Mouse (Mus musculus): ENCODE data around the gene Phactr3.
"Not testable (repeated sequence)": the region's sequence is repeated elsewhere in the genome, so short reads cannot be mapped to it uniquely, and the experiment has no call there.

Gene Phactr3

GRCm38 (mm10) chr2:178118801-178119560 lies at the start of gene Phactr3:
Phactr3 (plus strand) TSS chr2:178118975.
- DNase-seq (ENCODE audit: low spot score in 2 of 2), result no peak

GRCm38 (mm10) chr2:178078166-178078717 lies 40.5 kb upstream of the Phactr3 start, which contains the start of gene Zfp931:
Zfp931 (minus strand) TSS chr2:178078476.
- not testable (repeated sequence) for DNase-seq (ENCODE audit: low spot score in 2 of 2)

DNA sequence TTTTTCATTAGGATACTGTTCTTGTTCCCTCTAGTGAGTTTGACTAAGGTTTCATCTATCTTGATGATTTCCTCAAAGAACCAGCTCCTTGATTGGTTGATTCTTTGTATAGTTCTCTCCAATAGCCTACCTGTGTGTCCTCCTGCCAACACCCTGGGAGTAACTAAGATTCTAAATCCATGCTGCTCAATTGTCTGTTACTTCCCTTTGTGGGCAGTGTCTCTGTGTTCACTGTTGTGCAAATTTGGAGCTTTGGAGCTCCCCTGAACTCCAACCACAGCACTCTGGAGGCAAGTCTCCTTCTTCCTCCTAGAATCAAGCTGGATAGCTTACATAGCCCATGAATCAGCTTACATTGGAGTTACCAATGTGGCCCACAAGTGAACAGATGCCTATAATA lies 29.2 kb upstream of the Phactr3 start:
- no peak for DNase-seq (ENCODE audit: low spot score in 2 of 2)

DNA sequence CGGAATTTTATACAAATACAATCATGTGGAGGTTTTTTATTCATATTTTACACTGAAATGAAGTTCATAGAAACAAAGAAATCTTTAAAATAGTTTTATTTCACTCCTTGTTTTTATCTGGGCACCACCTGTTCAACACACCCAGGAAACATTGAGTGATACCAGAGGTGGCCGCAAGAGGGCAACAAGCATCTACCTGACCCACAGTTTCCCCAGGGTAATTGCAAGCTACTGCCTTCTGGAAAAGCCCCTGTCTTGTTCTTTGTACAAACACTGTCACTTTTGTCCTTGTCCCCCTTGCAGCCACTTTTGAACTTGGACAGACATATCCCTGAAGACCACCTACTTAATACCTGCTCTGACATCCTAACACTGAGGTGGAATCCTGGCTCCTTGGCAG lies 20.8 kb upstream of the Phactr3 start:
- DNase-seq (ENCODE audit: low spot score in 2 of 2), result peak in 1 of 2 experiments; percentile 58

DNA sequence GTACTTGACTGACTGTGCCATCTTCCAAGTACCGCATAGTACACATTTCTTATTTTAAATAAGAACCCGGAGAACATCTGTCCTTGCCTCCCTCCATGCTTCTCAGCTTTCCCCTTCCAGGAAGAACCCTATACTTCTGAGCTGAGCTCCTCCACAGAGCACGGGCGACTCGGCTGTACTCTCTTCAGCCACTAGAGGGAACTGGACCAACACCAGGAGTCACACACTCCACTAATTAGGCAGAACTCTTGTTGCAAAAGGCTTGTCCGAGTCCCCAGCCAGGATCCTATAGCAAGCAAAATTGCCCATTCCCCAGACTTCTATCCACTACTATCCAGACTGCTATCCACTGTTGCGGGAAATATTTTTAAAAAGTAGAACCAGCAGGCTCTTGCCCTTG lies 16.8 kb upstream of the Phactr3 start:
- peak in 1 of 2 experiments; percentile 29 for DNase-seq (ENCODE audit: low spot score in 2 of 2)

- peak in 1 of 2 experiments; percentile 33 for DNase-seq (ENCODE audit: low spot score in 2 of 2)
Observed at GRCm38 (mm10) chr2:178117946-178118345, 829 bp upstream of the Phactr3 start.

DNA sequence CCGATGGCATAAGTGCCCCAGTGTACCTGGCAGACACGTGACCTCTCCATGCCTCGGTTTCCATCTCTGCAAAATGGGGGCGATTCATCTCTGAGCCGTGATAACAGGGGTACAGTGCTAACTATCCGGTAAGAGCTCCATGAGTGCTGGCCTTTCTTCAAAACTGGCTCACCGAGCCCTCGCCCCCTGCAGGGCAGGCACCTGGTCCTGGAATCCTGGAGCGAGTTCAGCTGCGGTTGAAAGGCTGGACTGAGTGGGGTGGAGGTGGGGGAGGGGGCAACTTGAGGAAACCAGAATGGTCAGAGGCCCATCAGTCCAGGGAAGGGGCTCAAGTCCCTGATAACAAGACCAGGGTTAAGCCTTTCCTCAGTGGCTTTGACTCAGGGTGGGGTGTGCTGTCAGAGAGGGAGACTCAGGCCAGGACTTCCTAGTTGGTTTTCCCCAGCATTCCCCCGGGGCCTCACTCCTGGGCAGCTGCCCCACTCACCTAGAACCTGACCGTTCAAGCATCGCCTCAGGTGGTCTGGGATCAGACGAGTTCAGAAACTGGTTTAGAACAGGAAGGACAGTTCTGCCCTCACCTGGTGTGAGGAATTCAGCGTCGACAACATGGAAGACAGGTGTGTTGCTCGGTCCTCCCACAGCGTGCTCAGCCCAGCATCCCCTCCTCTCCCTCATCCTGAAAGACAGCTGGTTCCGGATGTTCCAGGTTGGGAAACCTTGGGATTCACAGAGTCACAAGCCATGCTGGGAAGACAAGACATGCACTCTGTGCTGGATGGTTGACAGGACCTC lies 983 bp downstream of the Phactr3 start:
- no peak for DNase-seq (ENCODE audit: low spot score in 2 of 2)

GRCm38 (mm10) chr2:178120356-178120645 lies 1.5 kb downstream of the Phactr3 start:
- DNase-seq (ENCODE audit: low spot score in 2 of 2), result no peak

DNA sequence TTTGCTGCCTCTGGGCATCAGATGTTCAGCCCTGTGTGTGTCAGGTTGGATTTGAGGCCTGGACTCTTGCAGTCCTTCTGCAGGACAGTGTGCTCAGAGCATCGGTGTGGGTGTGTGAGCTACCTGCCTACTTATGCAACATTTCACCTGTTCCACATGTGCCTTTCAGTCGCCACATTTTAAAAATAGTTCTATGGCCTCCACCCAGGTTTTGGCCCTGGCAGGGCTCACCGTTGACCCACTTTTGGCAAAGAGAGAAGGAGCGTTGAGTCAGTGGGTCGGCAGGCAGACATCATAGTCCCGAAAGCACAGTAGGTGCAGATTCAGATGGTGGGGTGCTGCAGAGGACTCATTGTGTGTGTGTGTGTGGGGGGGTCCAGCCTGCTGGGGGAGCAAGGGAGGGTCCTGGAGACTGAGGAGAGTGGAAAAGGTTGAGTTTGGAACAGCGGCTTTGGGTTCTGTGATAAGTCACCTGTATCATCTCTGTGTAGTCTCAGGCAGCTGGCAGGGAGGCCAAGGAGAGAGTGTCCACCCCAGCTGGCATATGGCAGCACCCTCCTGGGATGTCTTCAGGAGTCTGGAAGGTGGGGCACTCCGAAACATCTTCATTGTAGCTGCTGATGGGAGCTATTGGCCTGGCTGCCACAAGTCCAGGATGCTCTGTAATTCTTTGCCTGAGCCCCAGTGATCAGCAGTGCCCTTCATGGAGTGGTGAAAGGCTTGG lies 2.0 kb downstream of the Phactr3 start:
- no peak for DNase-seq (ENCODE audit: low spot score in 2 of 2)

DNA sequence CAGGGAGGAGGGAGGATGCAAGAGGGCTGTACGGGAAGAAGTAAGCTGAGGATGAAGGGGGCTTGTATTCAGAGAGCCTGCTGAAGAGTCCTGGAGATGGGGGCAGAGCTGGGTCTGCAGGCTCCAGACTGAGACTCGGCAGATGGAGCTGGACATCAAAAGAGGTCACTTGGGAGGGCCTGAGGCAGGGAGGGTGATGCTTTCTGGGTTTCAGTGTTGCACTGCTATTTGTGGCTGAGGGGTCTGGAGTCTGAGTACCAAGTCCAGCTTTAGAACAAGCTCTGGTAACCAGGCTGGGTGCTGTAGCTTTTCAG lies 2.6 kb downstream of the Phactr3 start:
- DNase-seq (ENCODE audit: low spot score in 2 of 2), result no peak

DNA sequence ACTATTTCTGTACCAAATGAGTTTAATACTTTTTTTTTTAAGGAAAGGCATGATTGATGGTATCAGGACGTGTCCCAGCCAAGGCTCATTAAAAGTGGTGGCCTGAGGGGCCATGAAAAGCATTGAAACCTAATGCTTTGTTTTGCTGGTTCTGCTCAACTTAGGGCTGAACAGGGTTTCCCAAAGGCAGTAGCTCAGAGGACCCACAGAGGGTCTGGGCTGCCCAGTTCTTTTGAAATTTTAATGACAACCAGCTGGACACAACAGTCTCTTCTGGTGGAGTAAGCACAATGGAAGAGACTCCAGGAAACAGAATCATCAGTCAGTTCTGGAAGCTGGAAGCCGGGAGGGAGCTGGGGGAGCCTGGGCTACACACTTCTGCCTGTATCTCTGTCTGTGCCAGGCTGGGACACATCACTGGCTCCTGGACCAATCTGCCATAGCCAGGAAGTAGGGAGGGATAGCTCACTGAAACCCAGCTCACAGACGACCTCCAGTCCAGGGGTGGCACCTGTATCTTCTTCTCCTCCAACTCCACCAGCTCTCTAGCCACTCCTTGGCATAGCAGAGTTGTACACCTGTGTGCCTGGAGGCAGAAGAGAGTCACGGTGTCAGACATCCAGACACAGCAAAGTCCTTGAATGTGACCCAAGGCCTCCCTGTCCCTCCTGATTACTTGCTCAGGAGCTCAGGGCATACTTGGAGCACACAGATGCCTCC lies 3.3 kb downstream of the Phactr3 start:
- DNase-seq (ENCODE audit: low spot score in 2 of 2), result no peak

GRCm38 (mm10) chr2:178123466-178123865 lies 4.7 kb downstream of the Phactr3 start:
- no peak for DNase-seq (ENCODE audit: low spot score in 2 of 2)

DNA sequence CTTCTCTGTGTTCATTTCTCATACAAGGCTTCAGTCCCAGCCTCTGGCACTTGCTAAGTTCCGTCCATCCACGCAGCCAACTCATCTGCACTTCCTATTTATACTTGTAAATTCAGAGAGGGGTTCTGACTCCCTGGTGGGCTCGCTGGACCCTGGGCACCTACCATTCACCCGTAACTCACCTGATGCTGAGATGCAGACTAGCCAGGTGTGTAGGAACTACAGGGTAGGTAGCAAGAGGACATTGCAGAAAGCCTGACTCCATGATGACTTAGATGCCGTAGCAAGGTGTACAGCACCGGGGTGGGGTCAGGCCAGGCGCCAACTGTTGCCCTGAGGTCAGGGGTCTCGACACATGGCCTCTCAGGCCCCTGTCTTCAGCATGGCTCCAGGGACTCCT lies 6.7 kb downstream of the Phactr3 start:
- DNase-seq (ENCODE audit: low spot score in 2 of 2), result no peak

GRCm38 (mm10) chr2:178126041-178126820 lies 7.5 kb downstream of the Phactr3 start:
- DNase-seq (ENCODE audit: low spot score in 2 of 2), result peak in 1 of 2 experiments; percentile 6

DNA sequence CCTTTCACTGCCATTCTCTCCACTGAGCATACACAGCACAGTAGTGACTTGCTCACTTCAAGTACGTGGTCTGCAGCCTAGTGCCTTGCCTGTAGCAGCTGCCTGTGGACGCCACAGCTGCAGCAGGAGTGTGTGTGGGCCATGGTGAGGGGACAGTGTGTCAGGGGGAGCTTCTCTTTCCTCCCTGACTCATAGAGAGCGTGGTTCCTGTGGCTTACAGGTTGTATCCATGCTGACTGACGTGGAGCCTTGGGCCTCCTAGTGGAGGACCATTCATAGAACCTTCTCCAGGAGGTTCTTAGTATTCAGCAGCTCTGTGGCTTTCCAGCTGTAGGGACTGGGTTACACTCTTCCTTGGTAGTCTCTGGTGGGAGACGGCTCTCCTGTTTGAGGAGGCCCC lies 9.8 kb downstream of the Phactr3 start:
- DNase-seq (ENCODE audit: low spot score in 2 of 2), result peak in 1 of 2 experiments; percentile 8

DNA sequence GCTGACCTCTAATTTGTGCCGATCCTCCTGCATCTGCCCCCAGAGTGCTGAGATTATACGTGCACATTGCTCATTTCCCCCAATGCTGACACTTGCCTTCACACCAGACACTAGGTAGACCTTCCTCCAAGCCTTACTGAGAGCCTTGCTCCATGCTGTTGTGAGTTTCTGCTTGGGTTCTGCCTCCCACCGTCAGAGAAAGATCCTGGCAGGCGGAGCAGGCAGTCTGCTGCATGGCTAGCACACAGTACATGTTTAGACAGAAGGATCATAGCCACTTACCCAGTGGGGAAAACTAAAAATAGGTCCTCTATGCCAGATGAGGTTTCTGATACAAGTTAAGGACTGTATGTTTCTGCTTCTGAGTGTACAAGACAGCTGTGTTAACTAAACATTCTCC lies 10.4 kb downstream of the Phactr3 start:
- peak in 1 of 2 experiments; percentile 7 for DNase-seq (ENCODE audit: low spot score in 2 of 2)

DNA sequence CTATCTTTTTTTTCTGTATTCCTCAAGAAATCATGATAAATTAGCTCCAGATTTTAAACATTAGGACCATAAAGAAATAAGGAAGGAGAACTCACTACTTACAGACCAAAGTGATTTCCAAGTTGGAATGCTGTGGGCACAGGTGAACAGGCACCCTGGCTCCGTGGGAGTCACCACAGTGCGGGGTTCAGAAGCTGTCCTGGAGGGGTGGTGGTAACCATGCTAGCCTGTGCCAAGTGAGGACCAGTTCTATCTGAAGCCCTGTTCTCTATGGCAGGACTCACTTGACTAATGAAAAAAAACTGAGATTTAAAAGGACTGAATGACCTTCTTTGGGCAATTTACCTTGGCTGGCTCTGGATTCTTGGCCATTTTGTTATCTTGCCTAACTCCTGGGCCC lies 10.9 kb downstream of the Phactr3 start:
- DNase-seq (ENCODE audit: low spot score in 2 of 2), result peak in 1 of 2 experiments; percentile 4

- DNase-seq (ENCODE audit: low spot score in 2 of 2), result no peak
Observed at GRCm38 (mm10) chr2:178130536-178130935, 11.8 kb downstream of the Phactr3 start.

GRCm38 (mm10) chr2:178131011-178131410 lies 12.2 kb downstream of the Phactr3 start:
- no peak for DNase-seq (ENCODE audit: low spot score in 2 of 2)

- DNase-seq (ENCODE audit: low spot score in 2 of 2), result no peak
Observed at GRCm38 (mm10) chr2:178131606-178132365, 13.0 kb downstream of the Phactr3 start.

Measured in spleen, postnatal 10 days (tissue).